Mouse (Mus musculus) lung, embryonic 14.5 days (tissue): ENCODE results near the gene Ccdc155. TPM values are rescaled to one million over a fixed set of nuclear protein-coding genes. Genes with fewer than 3 reads are reported as not detected.

Source experiments
- ATAC-seq: fragments of 200-750 bp; cut with Nextera tagmentation; 2 replicates; pipeline ENCODE4 v1.8.0; 2017; ENCODE audit warnings: mild to moderate bottlenecking, moderate TSS enrichment, moderate library complexity; ENCODE audit not compliant: insufficient read depth
- DNase-seq: peaks from one replicate; pipeline ENCODE4 v3.0.0-alpha.2; 2015
- H3K27ac ChIP-seq: fragments of 300-500 bp; sonication (generic); 2 replicates; pipeline ENCODE4 v1.5.1; 2014; ENCODE audit warnings: low read depth, mild to moderate bottlenecking, moderate library complexity
- H3K27me3 ChIP-seq: fragments of 300-500 bp; sonication (generic); 2 replicates; pipeline ENCODE4 v1.6.1; 2014; ENCODE audit warnings: low read length, control low read depth; ENCODE audit not compliant: insufficient read depth
- H3K36me3 ChIP-seq: fragments of 300-500 bp; sonication (generic); 2 replicates; pipeline ENCODE4 v1.6.1; 2014; ENCODE audit warnings: control low read depth; ENCODE audit not compliant: insufficient read depth
- H3K4me1 ChIP-seq: fragments of 300-500 bp; sonication (generic); 2 replicates; pipeline ENCODE4 v1.6.1; 2014; ENCODE audit warnings: antibody characterized with exemption, control low read depth; ENCODE audit not compliant: insufficient read depth
- H3K4me2 ChIP-seq: fragments of 300-500 bp; sonication (generic); 2 replicates; pipeline ENCODE4 v1.6.1; 2014; ENCODE audit warnings: mild to moderate bottlenecking
- H3K4me3 ChIP-seq: fragments of 300-500 bp; sonication (generic); 2 replicates; pipeline ENCODE4 v1.5.1; 2014; ENCODE audit warnings: low read depth, low read length
- H3K9ac ChIP-seq: fragments of 300-500 bp; sonication (generic); 2 replicates; pipeline ENCODE4 v1.6.1; 2014
- H3K9me3 ChIP-seq: fragments of 300-500 bp; sonication (generic); 2 replicates; pipeline ENCODE4 v1.6.1; 2016; ENCODE audit warnings: low read depth, low read length, control low read depth
- CTCF ChIP-seq: IDR thresholded peaks from 2 replicates; pipeline ENCODE4 v1.5.1; 2016; ENCODE audit warnings: antibody characterized with exemption, low read depth
- WGBS: fragments of 180-500 bp; shearing (Covaris S2); extraction: QIAGEN DNeasy Blood & Tissue Kit; methylation state at CpG from one replicate; pipeline ENCODE4 v1.1.7; 2014; 5-methylcytosine and 5-hydroxymethylcytosine counted together
- polyA plus RNA-seq: library from polyadenylated mRNA; unstranded; fragments of >200 nt; fragmentation: Nextera tagmentation; extraction: Ambion mirVana; gene quantifications from 2 replicates; pipeline ENCODE4 v1.2.1, GENCODE M21; 2014

Gene Ccdc155
- polyA plus RNA-seq, 1 experiment from 2014 or later: 0.38 TPM

- peak overlapping the region; percentile 15; the same call in 1 of the 2 replicates for H3K27ac ChIP-seq
- ATAC-seq (peak; percentile 6; the same call in 1 of the 2 replicates), DNase-seq (peak; percentile 72)
- 44% methylated on average over 6 of the region's 6 CpGs for WGBS
- H3K27me3 ChIP-seq: no peaks in the 10 kb centered on the region
- peaks cover 32% of the 10 kb centered on the region; the same call in 1 of the 2 replicates for H3K36me3 ChIP-seq
- no peaks in the 10 kb centered on the region for H3K9me3 ChIP-seq
- TF ChIP-seq CTCF: no peak
- peaks cover 19% of the 10 kb centered on the region for H3K4me1 ChIP-seq
- no peak overlapping the region for H3K4me2 ChIP-seq
- no peak overlapping the region for H3K4me3 ChIP-seq
- no peak overlapping the region for H3K9ac ChIP-seq
Observed at GRCm38 (mm10) chr7:45149545-45149944, 55.1 kb downstream of the Ccdc155 start.

- ATAC-seq (no peak), DNase-seq (no peak)
- no peaks in the 10 kb centered on the region for H3K9me3 ChIP-seq
- no peak for TF ChIP-seq CTCF
- H3K4me2 ChIP-seq: no peak overlapping the region
- H3K9ac ChIP-seq: no peak overlapping the region
- WGBS: 46% methylated on average over 4 of the region's 4 CpGs
- H3K27me3 ChIP-seq: no peaks in the 10 kb centered on the region
- H3K4me1 ChIP-seq: peaks cover 19% of the 10 kb centered on the region
- no peak overlapping the region for H3K27ac ChIP-seq
- no peak overlapping the region for H3K4me3 ChIP-seq
- peaks cover 40% of the 10 kb centered on the region; the same call in 1 of the 2 replicates for H3K36me3 ChIP-seq
Observed at GRCm38 (mm10) chr7:45148534-45149098, 56.1 kb downstream of the Ccdc155 start.

GRCm38 (mm10) chr7:45147899-45148298, 56.8 kb downstream of the Ccdc155 start:
- 74% methylated on average over 11 of the region's 11 CpGs for WGBS
- no peak overlapping the region for H3K9ac ChIP-seq
- DNase-seq (no peak), ATAC-seq (no peak)
- H3K27me3 ChIP-seq: no peaks in the 10 kb centered on the region
- H3K36me3 ChIP-seq: peaks cover 47% of the 10 kb centered on the region; the same call in 1 of the 2 replicates
- peaks cover 19% of the 10 kb centered on the region for H3K4me1 ChIP-seq
- no peaks in the 10 kb centered on the region for H3K9me3 ChIP-seq
- TF ChIP-seq CTCF: no peak
- no peak overlapping the region for H3K27ac ChIP-seq
- H3K4me3 ChIP-seq: no peak overlapping the region
- no peak overlapping the region for H3K4me2 ChIP-seq

- H3K4me3 ChIP-seq: no peak overlapping the region
- ATAC-seq (no peak), DNase-seq (no peak)
- H3K4me1 ChIP-seq: peaks cover 19% of the 10 kb centered on the region
- TF ChIP-seq CTCF: no peak
- no peak overlapping the region for H3K4me2 ChIP-seq
- no peak overlapping the region for H3K27ac ChIP-seq
- peaks cover 53% of the 10 kb centered on the region; the same call in 1 of the 2 replicates for H3K36me3 ChIP-seq
- 90% methylated on average over 11 of the region's 11 CpGs for WGBS
- no peaks in the 10 kb centered on the region for H3K9me3 ChIP-seq
- H3K27me3 ChIP-seq: no peaks in the 10 kb centered on the region
- H3K9ac ChIP-seq: no peak overlapping the region
Observed at GRCm38 (mm10) chr7:45147267-45147666, 57.4 kb downstream of the Ccdc155 start.

GRCm38 (mm10) chr7:45145460-45145859, 59.2 kb downstream of the Ccdc155 start:
- Histone ChIP-seq H3K27ac (no peak overlapping the region), H3K36me3 (peaks cover 64% of the 10 kb centered on the region; the same call in 1 of the 2 replicates)

GRCm38 (mm10) chr7:45144368-45145174, 60.1 kb downstream of the Ccdc155 start:
- no peak overlapping the region for H3K9ac ChIP-seq

More at GRCm38 (mm10) chr7:45145460-45145859, 59.2 kb downstream of the Ccdc155 start:
- DNase-seq (no peak), ATAC-seq (no peak)
- Histone ChIP-seq H3K4me1 (peaks cover 7% of the 10 kb centered on the region), H3K4me3 (no peak overlapping the region), H3K4me2 (no peak overlapping the region), H3K9ac (no peak overlapping the region), H3K9me3 (no peaks in the 10 kb centered on the region), H3K27me3 (no peaks in the 10 kb centered on the region)
- WGBS: 92% methylated on average over 8 of the region's 8 CpGs
- TF ChIP-seq CTCF: no peak

GRCm38 (mm10) chr7:45141914-45142313, 62.8 kb downstream of the Ccdc155 start:
- ATAC-seq (no peak), DNase-seq (no peak)
- Histone ChIP-seq H3K27ac (no peak overlapping the region), H3K4me3 (no peak overlapping the region), H3K9ac (no peak overlapping the region), H3K4me2 (no peak overlapping the region), H3K36me3 (peaks cover 48% of the 10 kb centered on the region; the same call in 1 of the 2 replicates), H3K27me3 (no peaks in the 10 kb centered on the region), H3K9me3 (no peaks in the 10 kb centered on the region), H3K4me1 (no peaks in the 10 kb centered on the region)
- TF ChIP-seq CTCF: no peak
- 83% methylated on average over 5 of the region's 5 CpGs for WGBS

More at GRCm38 (mm10) chr7:45144368-45145174, 60.1 kb downstream of the Ccdc155 start:
- Histone ChIP-seq H3K9me3 (no peaks in the 10 kb centered on the region), H3K4me1 (no peaks in the 10 kb centered on the region), H3K4me2 (no peak overlapping the region), H3K27ac (no peak overlapping the region), H3K36me3 (peaks cover 64% of the 10 kb centered on the region; the same call in 1 of the 2 replicates), H3K27me3 (no peaks in the 10 kb centered on the region), H3K4me3 (no peak overlapping the region)
- WGBS: 78% methylated on average over 13 of the region's 13 CpGs
- TF ChIP-seq CTCF: no peak
- no peak for ATAC-seq
- DNase-seq: no peak
